Mouse (Mus musculus) frontal cortex, postnatal 14 days (tissue): ENCODE measurements around the gene Wdr48.

ENCODE experiments used
- DNase-seq, 2 experiments: peaks; one replicate each; pipeline ENCODE4 v3.0.0; 2022; ENCODE audit warnings: low spot score in 2 of 2

Gene Wdr48

GRCm38 (mm10) chr9:119894339-119895009 lies at the start of gene Wdr48:
Gene Wdr48, plus strand, starts transcription at chr9:119894878.
- peak; percentile 95 to 96 for DNase-seq

DNA sequence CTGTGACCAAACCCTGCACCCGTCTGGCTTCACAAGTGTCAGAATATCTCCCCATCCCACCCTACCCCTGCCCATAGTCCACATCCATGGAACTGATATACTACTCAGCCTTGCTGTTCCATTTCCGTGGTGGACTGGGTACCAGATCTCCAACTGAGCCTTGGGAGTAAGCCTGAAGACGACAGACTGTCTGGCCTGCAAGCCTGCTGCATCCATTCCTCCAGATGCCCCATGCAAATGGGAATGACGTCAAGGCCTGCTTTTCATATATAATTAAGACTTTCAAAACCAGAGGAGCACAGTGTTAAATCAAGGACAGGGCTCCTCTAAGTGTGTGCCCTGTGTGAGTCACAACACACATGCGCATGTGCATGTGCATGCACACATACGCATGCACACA lies 47.5 kb upstream of the Wdr48 start:
- DNase-seq = no peak

DNA sequence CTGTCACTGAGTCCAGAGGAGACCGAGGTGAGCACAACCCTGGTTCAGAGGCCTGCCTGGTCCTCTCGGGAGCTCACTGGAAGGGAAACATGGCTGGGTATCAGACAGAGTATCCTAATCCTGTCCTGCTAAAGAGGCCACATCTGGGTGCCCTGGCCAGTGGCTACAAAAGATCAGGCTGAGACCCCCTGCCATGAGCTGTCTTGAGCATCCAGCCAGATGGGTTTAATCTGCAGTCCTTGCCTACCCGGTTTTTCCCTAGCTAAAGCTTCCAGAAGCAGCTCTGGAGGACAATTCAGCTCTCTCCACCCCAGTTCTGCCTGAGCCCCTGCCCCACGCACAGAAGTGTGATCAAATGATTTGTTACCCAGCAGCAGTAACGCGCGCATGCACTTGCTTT lies 46.0 kb upstream of the Wdr48 start:
- no peak for DNase-seq

DNA sequence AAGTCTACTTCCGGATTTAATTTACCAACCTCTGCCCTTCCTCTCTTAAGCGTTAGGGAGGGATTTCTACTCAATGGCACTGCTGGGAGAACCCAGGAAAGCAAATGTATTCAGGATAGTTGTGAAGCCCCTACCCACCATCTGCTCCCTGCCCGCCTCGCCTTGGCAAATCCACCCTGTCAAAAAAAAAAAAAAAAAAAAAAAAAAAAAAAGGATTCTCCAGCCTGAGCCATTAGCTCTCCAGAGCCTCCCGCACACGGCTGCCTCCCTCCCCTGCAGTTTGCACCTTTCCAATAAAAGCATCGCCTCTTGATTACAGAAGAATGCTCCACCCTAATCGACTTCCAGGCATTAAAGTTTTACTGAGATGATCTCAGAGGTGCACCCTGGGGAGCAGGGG lies 45.5 kb upstream of the Wdr48 start:
- no peak for DNase-seq

- DNase-seq = no peak
Measured at GRCm38 (mm10) chr9:119852347-119853030, 42.2 kb upstream of the Wdr48 start.

DNA sequence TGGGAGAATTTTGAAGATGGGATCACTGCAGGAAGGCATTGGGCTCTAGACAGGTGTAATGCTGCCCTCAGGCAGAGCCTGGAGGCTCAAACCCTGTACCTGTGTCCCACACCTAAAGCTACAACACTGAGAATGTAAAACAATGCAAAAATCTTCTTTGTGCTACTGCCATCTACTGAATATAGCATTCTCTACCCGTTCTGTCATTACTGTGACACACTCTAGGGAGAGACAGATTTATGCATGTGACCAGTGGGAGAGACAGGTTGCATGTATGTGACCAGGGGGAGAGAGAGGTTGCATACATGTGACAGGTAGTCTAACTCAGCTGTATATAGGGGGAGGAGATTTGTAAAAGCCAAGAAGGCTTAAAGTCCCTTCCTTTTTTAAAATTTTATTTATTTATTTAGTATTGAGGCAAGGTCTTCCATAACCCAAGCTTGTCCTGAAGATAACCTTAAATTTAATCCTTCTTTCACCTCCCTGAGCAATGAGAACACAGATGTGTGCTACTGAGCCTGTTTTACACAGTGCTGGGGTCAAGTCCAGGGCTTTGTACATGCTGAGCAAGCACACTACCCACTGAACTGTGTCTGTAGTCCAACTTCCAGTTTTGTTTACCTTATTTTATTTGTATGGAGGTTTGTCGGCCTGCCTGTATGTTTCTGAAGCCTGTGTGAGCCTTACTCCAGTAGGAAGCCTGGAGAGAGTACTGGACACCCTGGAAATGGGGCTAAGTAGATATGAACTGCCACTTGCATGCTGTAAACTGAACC lies 41.4 kb upstream of the Wdr48 start:
- DNase-seq = no peak

- no peak for DNase-seq
Measured at GRCm38 (mm10) chr9:119854170-119854569, 40.5 kb upstream of the Wdr48 start.

- DNase-seq = no peak
Measured at GRCm38 (mm10) chr9:119887144-119887901, 7.4 kb upstream of the Wdr48 start.

- no peak for DNase-seq
Measured at GRCm38 (mm10) chr9:119888843-119889246, 5.8 kb upstream of the Wdr48 start.

DNA sequence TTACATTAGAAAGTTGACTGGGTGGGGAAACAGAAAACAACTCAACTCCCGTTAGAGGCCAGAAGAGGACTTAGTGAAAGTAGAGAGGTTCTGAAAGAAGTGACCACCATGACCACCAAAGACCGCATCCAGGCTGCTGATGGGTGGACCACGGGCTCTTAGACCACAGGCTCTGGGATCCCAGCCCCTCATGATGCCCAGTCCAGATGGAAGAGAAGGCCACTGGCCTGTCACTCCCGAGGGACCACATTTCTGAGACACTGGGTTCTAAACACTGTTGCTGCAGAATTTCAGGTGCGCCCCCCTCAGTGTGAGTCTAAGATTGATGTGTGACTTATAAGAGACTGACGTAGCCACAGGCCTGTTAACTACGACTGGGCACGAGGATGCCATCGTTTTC lies 5.2 kb upstream of the Wdr48 start:
- DNase-seq = no peak

- no peak for DNase-seq
Measured at GRCm38 (mm10) chr9:119890692-119891091, 4.0 kb upstream of the Wdr48 start.

- DNase-seq = no peak
Measured at GRCm38 (mm10) chr9:119893881-119894280, 797 bp upstream of the Wdr48 start.

DNA sequence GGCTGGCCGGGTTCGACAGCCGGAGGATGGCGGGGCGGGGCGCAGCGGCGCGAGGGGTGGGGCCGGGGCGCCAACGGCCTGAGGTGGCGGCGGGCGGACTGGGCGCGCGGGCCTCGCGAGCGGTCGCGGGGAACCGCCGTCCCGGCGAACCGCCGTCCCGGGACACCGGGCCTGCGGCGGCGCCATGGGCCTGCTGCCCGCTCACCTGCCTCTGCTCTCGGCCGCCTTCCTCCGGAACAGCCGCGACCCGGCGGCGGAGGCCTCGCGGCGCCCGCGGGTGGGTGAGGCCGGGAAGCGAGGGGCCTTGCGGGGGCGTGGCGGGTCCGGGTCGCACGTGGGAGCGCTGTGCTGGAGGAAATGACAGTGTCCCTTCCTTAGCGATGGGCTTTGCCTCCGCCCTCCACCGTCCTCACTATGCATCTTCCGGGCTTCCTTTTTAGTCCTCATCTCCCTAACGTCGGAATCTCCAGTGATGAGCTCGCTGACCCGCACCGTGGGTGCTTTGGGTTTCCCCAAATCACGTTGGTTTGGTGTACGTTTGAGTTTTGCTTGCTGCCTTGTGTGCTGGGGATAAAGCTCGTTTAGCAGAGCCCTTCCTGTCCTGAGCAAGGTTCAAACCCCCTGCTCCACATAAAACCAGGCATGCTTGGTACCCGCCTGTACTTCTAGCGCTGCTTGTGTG lies 503 bp downstream of the Wdr48 start:
- DNase-seq = peak in 1 of 2 experiments; percentile 30

DNA sequence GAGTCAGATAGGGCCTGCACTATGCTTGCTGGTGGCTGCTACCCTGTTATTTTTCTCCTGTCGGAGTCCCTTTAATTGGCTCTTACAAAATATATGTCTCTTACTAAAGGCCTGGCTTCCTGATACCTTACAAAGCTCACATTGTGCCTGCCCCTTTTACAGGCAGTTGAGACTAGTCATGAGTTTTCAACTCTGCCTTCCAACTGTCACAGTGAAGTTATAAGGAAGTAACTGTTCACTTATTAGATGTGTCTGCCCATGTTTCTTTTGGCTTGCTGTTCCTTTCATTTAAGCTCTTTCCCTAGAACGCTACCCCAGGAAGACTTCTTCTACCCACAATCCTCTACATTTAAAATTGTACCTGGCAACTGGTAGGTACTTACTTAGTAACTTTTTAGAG lies 4.8 kb downstream of the Wdr48 start:
- DNase-seq = no peak

- no peak for DNase-seq
Measured at GRCm38 (mm10) chr9:119902410-119903151, 7.9 kb downstream of the Wdr48 start.

DNA sequence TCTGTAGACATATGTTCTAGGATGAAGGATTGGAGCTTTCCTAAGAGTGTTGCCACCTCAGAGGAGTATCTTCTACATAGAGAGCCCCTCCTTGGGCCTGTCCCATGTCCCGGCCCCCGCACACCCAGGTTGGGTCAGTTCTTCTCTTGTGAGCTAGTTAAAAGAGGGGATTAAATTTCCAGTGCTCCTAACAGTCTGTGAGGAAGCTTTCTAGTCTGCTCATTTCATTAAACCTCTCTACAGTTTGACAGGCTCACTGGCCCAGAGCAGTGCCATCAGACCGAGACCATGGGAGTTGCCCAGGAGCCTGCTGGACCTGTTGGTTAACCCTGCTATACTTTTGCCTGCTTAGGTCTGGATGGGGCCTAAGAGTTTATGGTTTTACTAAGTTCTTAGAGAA lies 14.0 kb downstream of the Wdr48 start:
- DNase-seq = no peak

DNA sequence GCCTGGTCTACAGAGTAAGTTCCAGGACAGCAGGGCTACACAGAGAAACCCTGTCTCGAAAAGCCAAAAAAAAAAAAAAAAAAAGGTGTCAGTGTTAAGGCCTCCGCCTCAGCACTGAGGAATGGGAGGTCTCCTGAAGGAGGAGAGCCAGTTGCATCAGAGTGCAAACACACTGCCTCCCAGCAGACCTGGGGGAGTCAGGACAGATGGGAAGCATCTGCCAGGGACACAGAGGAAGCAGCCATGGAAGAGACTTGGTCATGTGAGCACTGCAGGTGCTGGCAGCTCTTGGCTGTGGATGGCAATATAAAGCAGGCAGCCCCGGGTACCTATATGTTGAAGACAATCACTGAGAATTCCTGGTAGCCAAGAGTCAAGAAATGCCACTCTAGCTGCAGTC lies 15.3 kb downstream of the Wdr48 start:
- no peak for DNase-seq

- DNase-seq = no peak
Measured at GRCm38 (mm10) chr9:119913087-119913838, 18.6 kb downstream of the Wdr48 start.

DNA sequence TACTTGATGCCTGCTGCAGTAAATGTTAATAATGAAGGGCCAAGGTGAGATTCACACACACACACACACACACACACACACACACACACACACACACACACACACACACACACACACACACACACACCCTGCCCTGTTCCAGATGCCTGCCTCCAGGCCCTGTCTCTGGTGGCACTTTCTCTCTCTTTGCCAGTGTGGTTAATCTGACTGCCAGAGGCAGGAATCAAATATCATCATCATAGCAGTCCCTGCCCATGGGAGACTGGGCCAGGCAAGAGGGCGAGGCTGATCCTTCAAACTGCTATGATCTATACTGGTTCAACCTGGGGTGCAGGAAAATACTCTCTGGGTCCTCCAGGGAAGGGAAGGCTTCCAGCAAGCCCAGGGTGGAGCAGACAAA lies 25.2 kb downstream of the Wdr48 start:
- DNase-seq = no peak

GRCm38 (mm10) chr9:119923462-119923861 lies 28.8 kb downstream of the Wdr48 start:
- no peak for DNase-seq
